Comparison of ENCODE assay signal across 11 mouse cellular contexts in genomic region chr1:135852044-135852756, GRCm38 (mm10). TPM values are rescaled to one million over a fixed set of nuclear protein-coding genes. Genes with fewer than 3 reads are reported as not detected.
A peak's percentile ranks its signal among the peaks of the same experiment; 100 is the strongest.
DNase-seq lines count a peak whose midpoint lies in the region; ATAC-seq lines count a peak whose summit lies in the region.
"Had no signal": no experiment of that assay in that cellular context is flagged by ENCODE, and none has a peak within 500 bp of the region (broad histone marks: within the 10 kb centered on the region; RNA-seq: fewer than 3 reads in every experiment).

No protein-coding gene starts in this region.

- no peak overlapping the region for H3K4me3 ChIP-seq in embryonic facial prominence, embryonic 14.5 days (ENCODE audit: low read depth, low read length)
- H3K4me3 ChIP-seq in hindbrain, embryonic 14.5 days (replicated peaks; ENCODE audit: low read length) = no peak overlapping the region
- H3K4me3 ChIP-seq in stomach, embryonic 14.5 days (ENCODE audit: low read depth, low read length) = no peak overlapping the region
- H3K4me3 ChIP-seq in kidney, embryonic 14.5 days (ENCODE audit: low read length) = no peak overlapping the region

- H3K4me1 ChIP-seq in embryonic facial prominence, embryonic 14.5 days (ENCODE audit: control insufficient read depth, insufficient read depth, low read length) = peaks cover 4% of the 10 kb centered on the region; the same call in 1 of the 2 replicates
- no peaks in the 10 kb centered on the region; the same call in 1 of the 2 replicates for H3K4me1 ChIP-seq in hindbrain, embryonic 14.5 days (replicated peaks; ENCODE audit: control insufficient read depth, insufficient read depth, low read length)
- no peaks in the 10 kb centered on the region for H3K4me1 ChIP-seq in stomach, embryonic 14.5 days (ENCODE audit: control insufficient read depth, insufficient read depth, low read length)
- no peaks in the 10 kb centered on the region for H3K4me1 ChIP-seq in kidney, embryonic 14.5 days (ENCODE audit: control insufficient read depth, insufficient read depth, low read length)

- no peak overlapping the region for H3K9ac ChIP-seq in embryonic facial prominence, embryonic 14.5 days (ENCODE audit: low read depth, low read length)
- no peak overlapping the region for H3K9ac ChIP-seq in hindbrain, embryonic 14.5 days
- no peak overlapping the region for H3K9ac ChIP-seq in stomach, embryonic 14.5 days (replicated peaks; ENCODE audit: low read depth, low read length)
- no peak overlapping the region for H3K9ac ChIP-seq in kidney, embryonic 14.5 days (ENCODE audit: low read depth, low read length)

- H3K36me3 ChIP-seq in embryonic facial prominence, embryonic 14.5 days (ENCODE audit: control insufficient read depth, insufficient read depth, low read length) = no peaks in the 10 kb centered on the region
- H3K36me3 ChIP-seq in hindbrain, embryonic 14.5 days (replicated peaks; ENCODE audit: control insufficient read depth, insufficient read depth) = no peaks in the 10 kb centered on the region
- H3K36me3 ChIP-seq in stomach, embryonic 14.5 days (ENCODE audit: control insufficient read depth, insufficient read depth, low read length) = no peaks in the 10 kb centered on the region
- H3K36me3 ChIP-seq in kidney, embryonic 14.5 days (ENCODE audit: control insufficient read depth, insufficient read depth, low read length) = no peaks in the 10 kb centered on the region

- no peak overlapping the region for H3K4me2 ChIP-seq in embryonic facial prominence, embryonic 14.5 days (ENCODE audit: low read depth, low read length)
- H3K4me2 ChIP-seq in hindbrain, embryonic 14.5 days (replicated peaks) = no peak overlapping the region
- H3K4me2 ChIP-seq in stomach, embryonic 14.5 days (replicated peaks; ENCODE audit: low read depth, low read length) = no peak overlapping the region
- H3K4me2 ChIP-seq in kidney, embryonic 14.5 days (replicated peaks; ENCODE audit: low read depth, low read length) = no peak overlapping the region

- WGBS in embryonic facial prominence, embryonic 14.5 days = 47% methylated on average over 13 of the region's 13 CpGs
- WGBS in hindbrain, embryonic 14.5 days = 33% methylated on average over 13 of the region's 13 CpGs
- WGBS in stomach, embryonic 14.5 days = 61% methylated on average over 13 of the region's 13 CpGs
- WGBS in kidney, embryonic 14.5 days = 63% methylated on average over 13 of the region's 13 CpGs

- peak; percentile 41; the same call in 1 of the 2 replicates for ATAC-seq in embryonic facial prominence, embryonic 14.5 days (ENCODE audit: low read depth)
- peak; percentile 45; the same call in 1 of the 2 replicates for ATAC-seq in hindbrain, embryonic 14.5 days (ENCODE audit: low FRiP score)
- peak; percentile 72 for ATAC-seq in stomach, embryonic 14.5 days (ENCODE audit: insufficient number of reproducible peaks, insufficient read depth, low FRiP score, low read depth)
- no peak for ATAC-seq in kidney, embryonic 14.5 days (ENCODE audit: low FRiP score, low TSS enrichment)

- H3K9me3 ChIP-seq in embryonic facial prominence, embryonic 14.5 days (ENCODE audit: control insufficient read depth, low read length) = no peaks in the 10 kb centered on the region
- H3K9me3 ChIP-seq in hindbrain, embryonic 14.5 days (ENCODE audit: control insufficient read depth, low read length) = no peaks in the 10 kb centered on the region
- no peaks in the 10 kb centered on the region for H3K9me3 ChIP-seq in stomach, embryonic 14.5 days (ENCODE audit: control insufficient read depth, low read depth, low read length)
- no peaks in the 10 kb centered on the region for H3K9me3 ChIP-seq in kidney, embryonic 14.5 days (ENCODE audit: control insufficient read depth, low read length)

- H3K27me3 ChIP-seq in embryonic facial prominence, embryonic 14.5 days (replicated peaks; ENCODE audit: control insufficient read depth, insufficient read depth, low read length) = no peaks in the 10 kb centered on the region
- H3K27me3 ChIP-seq in hindbrain, embryonic 14.5 days (ENCODE audit: control insufficient read depth, insufficient read depth, low read length) = no peaks in the 10 kb centered on the region
- no peaks in the 10 kb centered on the region for H3K27me3 ChIP-seq in stomach, embryonic 14.5 days (ENCODE audit: control insufficient read depth, insufficient read depth, low read length)
- no peaks in the 10 kb centered on the region for H3K27me3 ChIP-seq in kidney, embryonic 14.5 days (ENCODE audit: control insufficient read depth, insufficient read depth, low read length)

- peak; percentile 25 to 45 for DNase-seq in layer of hippocampus, adult 8-10 months (ENCODE audit: low spot score in 2 of 2)
- DNase-seq in layer of hippocampus, postnatal 14 days (ENCODE audit: low spot score in 2 of 2) = no peak
- peak; percentile 38 for DNase-seq in embryonic facial prominence, embryonic 14.5 days (ENCODE audit: low spot score)
- peak; percentile 31 for DNase-seq in hindbrain, embryonic 14.5 days (ENCODE audit: low spot score)
- no peak for DNase-seq in adrenal gland, adult (ENCODE audit: inconsistent age in 2 of 2, low spot score in 1 of 2)
- DNase-seq in testis, postnatal 10 days (ENCODE audit: low spot score) = no peak
- DNase-seq: cerebellum, adult 11 months; thymus, postnatal 36 days had no signal

- no peak overlapping the region for H3K27ac ChIP-seq in embryonic facial prominence, embryonic 14.5 days (replicated peaks; ENCODE audit: low read depth, low read length)
- H3K27ac ChIP-seq in hindbrain, embryonic 14.5 days = no peak overlapping the region
- peak overlapping the region; percentile 29; the same call in 1 of the 2 replicates for H3K27ac ChIP-seq in stomach, embryonic 14.5 days (ENCODE audit: low read length)
- H3K27ac ChIP-seq in kidney, embryonic 14.5 days (ENCODE audit: low read depth, low read length) = no peak overlapping the region

RNA-seq across cellular contexts. Expression of gene Tnnt2, which starts 16.0 kb away (rescaled TPM):
- total RNA-seq in layer of hippocampus, adult 8-10 months (2022) = 1 to 10 TPM; 2.7 to 6.2 (median 3.1) TPM
- total RNA-seq in layer of hippocampus, postnatal 14 days (2021) = 1 to 10 TPM; 1.3 to 1.6 TPM
- 193 and 213 TPM in 2 replicates for polyA plus RNA-seq in embryonic facial prominence, embryonic 14.5 days (2014; fragmentation: Nextera tagmentation; extraction: Ambion mirVana)
- 0.39 and 0.70 TPM in 2 replicates for polyA plus RNA-seq in hindbrain, embryonic 14.5 days (2014; fragmentation: Nextera tagmentation; extraction: Ambion mirVana)
- polyA plus RNA-seq in stomach, embryonic 14.5 days (2014; fragmentation: Nextera tagmentation; extraction: Ambion mirVana) = 10.4 and 14.6 TPM in 2 replicates
- polyA plus RNA-seq in kidney, embryonic 14.5 days (2014; fragmentation: Nextera tagmentation; extraction: Ambion mirVana) = 2.0 and 2.3 TPM in 2 replicates
- total RNA-seq: megakaryocyte-erythroid progenitor cell, adult 5-6 weeks had no signal

RNA-seq across cellular contexts. Expression of gene Lad1, which starts 33.8 kb away (rescaled TPM):
- total RNA-seq in layer of hippocampus, adult 8-10 months (2022) = 1 to 10 TPM; 1.0 to 2.0 (median 1.0) TPM
- 1 to 10 TPM in 1 of 2 experiments, under 1 TPM in 1; 0.53 to 1.3 TPM for total RNA-seq in layer of hippocampus, postnatal 14 days (2021)
- 16.6 and 21.7 TPM in 2 replicates for polyA plus RNA-seq in embryonic facial prominence, embryonic 14.5 days (2014; fragmentation: Nextera tagmentation; extraction: Ambion mirVana)
- 0.23 and 0.51 TPM in 2 replicates for polyA plus RNA-seq in hindbrain, embryonic 14.5 days (2014; fragmentation: Nextera tagmentation; extraction: Ambion mirVana)
- polyA plus RNA-seq in stomach, embryonic 14.5 days (2014; fragmentation: Nextera tagmentation; extraction: Ambion mirVana) = 58.2 and 60.5 TPM in 2 replicates
- 12.1 and 19.5 TPM in 2 replicates for polyA plus RNA-seq in kidney, embryonic 14.5 days (2014; fragmentation: Nextera tagmentation; extraction: Ambion mirVana)
- total RNA-seq: megakaryocyte-erythroid progenitor cell, adult 5-6 weeks had no signal

Comparison
In these comparisons a context has a peak if more than half of its experiments do, and no peak if none do; other contexts are left out.
1. DNase-seq: peak in layer of hippocampus, adult 8-10 months (2 of 2), embryonic facial prominence, embryonic 14.5 days (single experiment) and hindbrain, embryonic 14.5 days (single experiment); none in layer of hippocampus, postnatal 14 days (0 of 2), adrenal gland, adult (0 of 2) and testis, postnatal 10 days (single experiment).
2. RNA of gene Tnnt2, which starts 16.0 kb away (polyA plus RNA-seq): 193 to 213 TPM in embryonic facial prominence, embryonic 14.5 days; 10.4 to 14.6 TPM in stomach, embryonic 14.5 days, 2.0 to 2.3 TPM in kidney, embryonic 14.5 days and 0.39 to 0.70 TPM in hindbrain, embryonic 14.5 days; every median in the first group is over 10 times any median in the second.